Mouse (Mus musculus): ENCODE measurements around the gene Dpy30. TPM values are rescaled to one million over a fixed set of nuclear protein-coding genes. Genes with fewer than 3 reads are reported as not detected.

Gene Dpy30
- polyA plus RNA-seq, 1 experiment: 40.7 TPM

DNA sequence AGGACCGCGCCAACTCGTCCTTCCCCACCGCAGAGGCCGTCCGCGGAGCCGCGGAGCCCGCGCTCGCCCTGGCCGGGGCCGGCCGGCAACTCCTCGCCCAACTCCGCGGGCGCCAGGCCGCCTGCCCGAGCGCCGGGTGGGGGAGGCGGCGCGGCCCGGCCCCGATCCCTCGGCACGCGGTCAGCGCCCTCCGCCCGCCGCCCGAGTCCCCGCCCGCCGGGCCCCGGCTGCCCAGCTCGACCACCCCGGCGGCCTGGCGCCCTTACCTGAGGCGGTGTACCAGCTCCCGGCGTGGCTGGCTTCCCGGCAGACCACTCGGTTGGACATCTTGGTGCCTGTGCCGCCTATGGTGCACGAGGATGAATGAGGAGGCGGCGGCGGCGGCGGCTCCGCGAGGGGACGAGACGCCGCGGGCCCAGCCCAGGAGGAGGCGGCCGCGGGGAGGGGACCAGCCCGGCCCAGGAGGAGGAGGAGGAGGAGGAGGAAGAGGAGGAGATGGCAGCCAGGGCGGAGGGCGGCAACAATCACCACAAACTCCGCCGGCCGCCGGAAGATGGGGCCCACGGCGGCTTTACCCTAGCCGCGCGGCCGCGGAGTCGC is 29.2 kb downstream of the Dpy30 start:
- no peak for DNase-seq (ENCODE audit: low read depth)

- DNase-seq (ENCODE audit: low read depth): no peak
These were observed 29.9 kb downstream of the Dpy30 start for GRCm38 (mm10) chr17:74293687-74294425.

DNA sequence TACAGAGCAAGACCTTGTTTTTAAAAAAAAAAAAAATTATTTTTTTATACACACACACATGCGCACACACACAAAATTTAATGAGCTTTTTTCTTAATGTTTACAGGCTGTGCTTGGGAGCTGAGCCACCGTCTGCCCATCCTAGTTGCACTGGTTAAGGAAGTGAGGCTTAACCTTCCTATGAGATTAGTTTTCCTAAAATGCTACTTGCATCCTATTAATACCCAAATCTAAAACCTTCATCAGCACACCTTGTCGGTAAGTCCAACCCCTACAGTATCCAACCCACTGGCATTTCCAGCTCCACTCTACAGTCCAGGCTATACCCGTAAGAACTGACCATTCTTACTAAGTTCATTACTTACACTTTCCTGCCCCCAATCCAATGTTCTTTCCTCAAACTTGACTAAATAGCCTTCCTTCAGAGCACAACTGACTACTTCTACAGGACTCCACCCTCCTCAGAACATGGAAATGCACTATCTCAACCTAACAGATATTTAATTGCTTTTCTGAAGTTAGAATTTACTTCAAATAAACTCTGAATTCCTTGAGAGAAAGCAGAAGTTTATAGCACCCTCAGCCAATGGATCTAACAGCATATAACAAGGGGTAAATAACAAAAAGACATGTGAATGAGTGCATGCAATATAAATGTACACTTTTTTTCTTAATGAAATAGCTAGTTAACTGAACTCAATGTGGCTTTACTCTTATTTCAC is 31.9 kb downstream of the Dpy30 start:
- no peak for DNase-seq (ENCODE audit: low read depth)

GRCm38 (mm10) chr17:74290869-74291268 is 32.9 kb downstream of the Dpy30 start:
- no peak for DNase-seq (ENCODE audit: low read depth)

DNA sequence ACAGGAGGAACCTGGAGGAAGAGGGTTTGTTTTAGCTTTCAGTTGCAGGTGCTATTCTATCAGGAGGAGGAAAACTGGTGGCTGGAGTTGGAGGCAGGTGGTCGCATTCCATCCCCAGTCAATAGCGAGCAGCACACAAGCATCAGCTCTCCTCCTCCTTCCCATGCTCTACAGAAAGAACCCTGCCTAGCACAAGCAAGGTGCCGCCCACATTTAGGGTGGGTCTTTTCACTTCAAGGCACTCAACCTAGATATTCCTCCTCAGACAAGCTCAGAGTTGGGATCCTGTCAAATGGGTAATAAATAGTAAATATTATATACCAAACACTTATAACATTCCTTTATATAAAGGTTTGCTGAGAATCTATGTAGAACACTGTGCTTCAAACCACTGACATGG is 33.5 kb downstream of the Dpy30 start:
- no peak for DNase-seq (ENCODE audit: low read depth)

- DNase-seq (ENCODE audit: low read depth): no peak
These were observed 35.1 kb downstream of the Dpy30 start for GRCm38 (mm10) chr17:74288626-74289025.

DNA sequence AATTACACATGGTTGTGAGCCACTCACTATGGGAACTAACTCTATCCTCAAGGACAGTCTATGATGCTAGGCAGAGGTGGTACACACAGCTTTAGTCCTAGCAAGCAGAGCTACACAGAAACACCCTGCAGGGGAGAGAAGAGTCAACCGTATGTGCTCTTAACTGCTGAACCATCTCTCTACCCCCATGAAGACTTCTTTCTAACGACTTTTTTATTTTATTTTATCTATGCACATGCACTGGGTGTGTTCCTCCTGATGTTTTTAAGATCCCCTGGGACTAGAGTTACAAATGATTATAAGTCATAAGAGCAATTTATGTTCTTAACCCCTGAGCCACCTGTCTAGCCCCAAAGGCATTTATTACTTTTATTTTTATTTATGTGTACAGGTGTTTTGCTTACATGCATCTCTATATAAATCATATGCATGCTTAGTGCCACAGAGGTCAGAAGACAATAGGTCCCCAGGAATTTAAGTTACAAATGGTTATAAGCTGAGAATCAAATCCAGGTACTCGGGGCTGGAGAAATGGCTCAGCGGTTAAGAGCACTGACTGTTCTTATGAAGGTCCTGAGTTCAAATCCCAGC is 37.5 kb downstream of the Dpy30 start:
- no peak for DNase-seq (ENCODE audit: low read depth)

- DNase-seq (ENCODE audit: low read depth): no peak
These were observed 38.0 kb downstream of the Dpy30 start for GRCm38 (mm10) chr17:74285730-74286129.

- no peak for DNase-seq (ENCODE audit: low read depth)
These were observed 39.2 kb downstream of the Dpy30 start for GRCm38 (mm10) chr17:74284397-74285115.

DNA sequence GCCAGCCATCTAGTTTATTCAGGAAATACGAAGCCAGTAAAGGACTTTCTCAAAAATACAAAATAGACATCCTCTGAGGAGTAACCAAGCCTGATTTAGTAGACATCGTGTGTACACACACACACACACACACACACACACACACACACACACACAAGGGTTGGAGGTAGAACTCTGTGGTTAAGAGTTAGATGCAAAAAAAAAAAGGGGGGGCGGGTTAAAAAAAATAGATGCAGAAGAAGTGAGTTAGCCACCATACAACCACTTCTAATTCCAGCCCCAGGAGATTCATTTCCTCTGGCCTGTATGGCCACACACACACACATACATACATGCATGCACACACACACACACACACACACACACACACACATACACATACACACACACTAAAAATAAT is 41.7 kb downstream of the Dpy30 start:
- DNase-seq (ENCODE audit: low read depth): no peak

GRCm38 (mm10) chr17:74278966-74279869 is 44.5 kb downstream of the Dpy30 start:
- DNase-seq (ENCODE audit: low read depth): no peak

- no peak for DNase-seq (ENCODE audit: low read depth)
These were observed 49.3 kb downstream of the Dpy30 start for GRCm38 (mm10) chr17:74274471-74274870.

- DNase-seq (ENCODE audit: low read depth): no peak
These were observed 51.0 kb downstream of the Dpy30 start for GRCm38 (mm10) chr17:74272683-74273205.

DNA sequence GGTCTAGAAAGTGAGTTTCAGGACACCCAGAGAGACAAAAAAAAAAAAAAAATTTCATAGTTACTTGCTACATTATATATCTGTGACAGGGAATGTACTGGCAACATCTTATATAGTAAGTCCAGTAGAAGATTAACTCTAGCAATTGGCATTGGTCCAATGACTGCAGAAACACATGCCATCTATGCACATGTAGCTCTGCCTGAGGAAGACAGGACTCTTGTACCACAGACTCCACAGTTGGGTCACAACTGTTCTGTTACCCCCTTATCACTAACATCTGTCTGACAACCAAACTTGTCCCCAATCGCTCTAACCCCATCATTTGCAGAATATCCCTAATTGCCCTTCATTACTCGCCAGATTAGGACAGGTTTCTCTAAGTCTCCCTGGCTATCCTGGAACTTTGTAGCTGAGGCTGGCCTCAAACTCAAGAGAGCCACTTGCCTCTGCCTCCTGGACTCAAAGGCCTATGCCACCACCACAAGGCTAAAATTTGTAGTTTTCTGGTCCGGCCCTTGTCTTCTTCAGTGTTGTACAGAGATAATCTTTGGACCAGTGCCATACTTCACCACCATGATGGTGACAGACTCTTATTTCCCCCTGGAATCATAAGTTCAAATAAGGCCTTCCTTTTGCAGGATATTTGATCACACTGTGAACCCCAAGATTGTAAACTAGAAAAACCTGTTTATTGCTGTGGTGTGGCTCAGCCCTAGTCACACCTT is 52.0 kb downstream of the Dpy30 start:
- no peak for DNase-seq (ENCODE audit: low read depth)

GRCm38 (mm10) chr17:74270205-74270604 is 53.5 kb downstream of the Dpy30 start:
- DNase-seq (ENCODE audit: low read depth): no peak

GRCm38 (mm10) chr17:74267415-74268180 is 56.1 kb downstream of the Dpy30 start:
- DNase-seq (ENCODE audit: low read depth): no peak

- no peak for DNase-seq (ENCODE audit: low read depth)
These were observed 58.1 kb downstream of the Dpy30 start for GRCm38 (mm10) chr17:74265636-74266035.

DNA sequence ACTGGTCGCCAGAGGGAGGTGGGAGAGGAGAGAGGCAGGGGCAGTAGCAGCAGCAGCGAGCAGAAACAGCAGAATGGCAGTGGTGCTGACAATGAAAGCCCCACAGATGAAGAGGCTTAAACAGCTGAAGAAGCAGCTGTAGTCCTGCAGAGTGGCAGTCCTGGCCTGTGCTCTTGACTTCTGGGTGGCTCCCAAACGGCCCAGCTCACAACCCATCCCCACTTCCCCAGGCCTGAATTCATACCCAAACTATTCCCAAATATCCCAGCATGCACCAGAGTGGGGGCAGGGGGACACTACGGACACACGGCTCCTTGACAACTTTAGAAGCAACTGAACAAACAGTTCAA is 58.6 kb downstream of the Dpy30 start:
- no peak for DNase-seq (ENCODE audit: low read depth)
